Mouse (Mus musculus) limb, embryonic 10.5 days (tissue): Measurements from ENCODE around the gene Mcur1. TPM values are rescaled to one million over a fixed set of nuclear protein-coding genes. Genes with fewer than 3 reads are reported as not detected.

Source experiments
- DNase-seq: peaks from one replicate; pipeline ENCODE4 v3.0.0-alpha.2; 2017; ENCODE audit warnings: low spot score
- H3K27ac ChIP-seq: fragments of 300-500 bp; sonication (generic); 2 replicates; pipeline ENCODE4 v1.5.1; 2016; ENCODE audit warnings: mild to moderate bottlenecking
- H3K27me3 ChIP-seq: fragments of 300-500 bp; sonication (generic); 2 replicates; pipeline ENCODE4 v1.6.1; 2016; ENCODE audit warnings: low read depth, mild to moderate bottlenecking; ENCODE audit not compliant: poor library complexity, severe bottlenecking
- H3K36me3 ChIP-seq: fragments of 300-500 bp; sonication (generic); 2 replicates; pipeline ENCODE4 v1.6.1; 2016; ENCODE audit warnings: mild to moderate bottlenecking, moderate library complexity
- H3K4me1 ChIP-seq: fragments of 300-500 bp; sonication (generic); 2 replicates; pipeline ENCODE4 v1.6.1; 2016
- H3K4me3 ChIP-seq: fragments of 300-500 bp; sonication (generic); 2 replicates; pipeline ENCODE4 v1.5.1; 2016; ENCODE audit warnings: mild to moderate bottlenecking, moderate library complexity
- H3K9me3 ChIP-seq: fragments of 300-500 bp; sonication (generic); replicated peaks from 2 replicates; pipeline ENCODE4 v1.6.1; 2016; ENCODE audit warnings: mild to moderate bottlenecking
- WGBS: fragments of 180-500 bp; shearing (Covaris S2); methylation state at CpG from one replicate; pipeline ENCODE4 v1.1.7; 2016; 5-methylcytosine and 5-hydroxymethylcytosine counted together
- polyA plus RNA-seq: library from polyadenylated mRNA; unstranded; fragments of >200 nt; fragmentation: Nextera tagmentation; extraction: Ambion mirVana; gene quantifications from 2 replicates; pipeline ENCODE4 v1.2.1, GENCODE M21; 2016

Mcur1 gene
- polyA plus RNA-seq, 1 experiment from 2014 or later: 12.1 TPM

GRCm38 (mm10) chr13:43582961-43583360 lies 23.0 kb upstream of the Mcur1 start:
- Histone ChIP-seq H3K27me3 (no peaks in the 10 kb centered on the region), H3K4me3 (0 out of 2 replicates have a peak overlapping the region, but pooled peaks have one; percentile 15), H3K36me3 (no peaks in the 10 kb centered on the region), H3K27ac (peak overlapping the region; percentile 40; the same call in 1 of the 2 replicates), H3K9me3 (no peaks in the 10 kb centered on the region), H3K4me1 (peaks cover 17% of the 10 kb centered on the region)
- WGBS: 45% methylated on average over 16 of the region's 16 CpGs
- DNase-seq: no peak

GRCm38 (mm10) chr13:43580661-43581060 lies 20.7 kb upstream of the Mcur1 start:
- 94% methylated on average over 5 of the region's 5 CpGs for WGBS
- Histone ChIP-seq H3K9me3 (no peaks in the 10 kb centered on the region), H3K27me3 (no peaks in the 10 kb centered on the region), H3K4me1 (peaks cover 17% of the 10 kb centered on the region), H3K4me3 (no peak overlapping the region), H3K36me3 (no peaks in the 10 kb centered on the region), H3K27ac (no peak overlapping the region)
- DNase-seq: no peak

- Histone ChIP-seq H3K4me1 (peaks cover 17% of the 10 kb centered on the region), H3K4me3 (no peak overlapping the region), H3K27me3 (no peaks in the 10 kb centered on the region), H3K36me3 (no peaks in the 10 kb centered on the region), H3K9me3 (no peaks in the 10 kb centered on the region), H3K27ac (no peak overlapping the region)
- peak; percentile 72 for DNase-seq
- WGBS: 29% methylated on average over 18 of the region's 18 CpGs
These were observed 19.7 kb upstream of the Mcur1 start for GRCm38 (mm10) chr13:43579740-43580139.

GRCm38 (mm10) chr13:43577766-43578165 lies 17.8 kb upstream of the Mcur1 start:
- Histone ChIP-seq H3K27ac (no peak overlapping the region), H3K4me1 (peaks cover 8% of the 10 kb centered on the region), H3K4me3 (no peak overlapping the region), H3K9me3 (no peaks in the 10 kb centered on the region), H3K27me3 (no peaks in the 10 kb centered on the region), H3K36me3 (no peaks in the 10 kb centered on the region)
- WGBS: 90% methylated on average over 12 of the region's 12 CpGs
- no peak for DNase-seq

GRCm38 (mm10) chr13:43577254-43577653 lies 17.3 kb upstream of the Mcur1 start:
- Histone ChIP-seq H3K9me3 (no peaks in the 10 kb centered on the region), H3K36me3 (no peaks in the 10 kb centered on the region), H3K4me3 (no peak overlapping the region), H3K4me1 (peaks cover 7% of the 10 kb centered on the region; the same call in 1 of the 2 replicates), H3K27me3 (no peaks in the 10 kb centered on the region), H3K27ac (no peak overlapping the region)
- 62% methylated on average over 5 of the region's 5 CpGs for WGBS
- no peak for DNase-seq

GRCm38 (mm10) chr13:43575431-43575830 lies 15.4 kb upstream of the Mcur1 start:
- 94% methylated on average over 5 of the region's 5 CpGs for WGBS
- no peak overlapping the region for H3K4me3 ChIP-seq
- H3K27me3 ChIP-seq: no peaks in the 10 kb centered on the region
- peaks cover 7% of the 10 kb centered on the region; the same call in 1 of the 2 replicates for H3K4me1 ChIP-seq
- H3K27ac ChIP-seq: no peak overlapping the region
- 0 out of 2 replicates have a peak, but pooled peaks cover 5% of the 10 kb centered on the region for H3K9me3 ChIP-seq
- no peaks in the 10 kb centered on the region for H3K36me3 ChIP-seq
- DNase-seq: no peak

GRCm38 (mm10) chr13:43573979-43574378 lies 14.0 kb upstream of the Mcur1 start:
- no peak overlapping the region for H3K4me3 ChIP-seq
- 0 out of 2 replicates have a peak, but pooled peaks cover 5% of the 10 kb centered on the region for H3K9me3 ChIP-seq
- H3K27me3 ChIP-seq: no peaks in the 10 kb centered on the region
- no peak for DNase-seq
- WGBS: 81% methylated on average over 2 of the region's 2 CpGs
- H3K36me3 ChIP-seq: no peaks in the 10 kb centered on the region
- H3K27ac ChIP-seq: no peak overlapping the region
- no peaks in the 10 kb centered on the region for H3K4me1 ChIP-seq

GRCm38 (mm10) chr13:43567141-43567891 lies 7.3 kb upstream of the Mcur1 start:
- Histone ChIP-seq H3K4me1 (no peaks in the 10 kb centered on the region), H3K27ac (no peak overlapping the region), H3K4me3 (no peak overlapping the region), H3K36me3 (no peaks in the 10 kb centered on the region), H3K27me3 (no peaks in the 10 kb centered on the region), H3K9me3 (0 out of 2 replicates have a peak, but pooled peaks cover 5% of the 10 kb centered on the region)
- WGBS: 71% methylated on average over 25 of the region's 25 CpGs
- peak; percentile 45 for DNase-seq

GRCm38 (mm10) chr13:43566184-43566583 lies 6.2 kb upstream of the Mcur1 start:
- H3K4me1 ChIP-seq: peaks cover 6% of the 10 kb centered on the region
- H3K4me3 ChIP-seq: no peak overlapping the region
- no peak for DNase-seq
- 0 out of 2 replicates have a peak, but pooled peaks cover 4% of the 10 kb centered on the region for H3K9me3 ChIP-seq
- H3K36me3 ChIP-seq: no peaks in the 10 kb centered on the region
- no peak overlapping the region for H3K27ac ChIP-seq
- no peaks in the 10 kb centered on the region for H3K27me3 ChIP-seq
- WGBS: 94% methylated on average over 8 of the region's 8 CpGs

GRCm38 (mm10) chr13:43565346-43565745 lies 5.4 kb upstream of the Mcur1 start:
- Histone ChIP-seq H3K27ac (no peak overlapping the region), H3K4me1 (peaks cover 14% of the 10 kb centered on the region), H3K9me3 (no peaks in the 10 kb centered on the region), H3K4me3 (no peak overlapping the region), H3K36me3 (no peaks in the 10 kb centered on the region), H3K27me3 (no peaks in the 10 kb centered on the region)
- WGBS: 17% methylated on average over 9 of the region's 9 CpGs
- peak; percentile 91 for DNase-seq

GRCm38 (mm10) chr13:43564733-43565132 lies 4.7 kb upstream of the Mcur1 start:
- Histone ChIP-seq H3K36me3 (no peaks in the 10 kb centered on the region), H3K9me3 (no peaks in the 10 kb centered on the region), H3K4me1 (peaks cover 19% of the 10 kb centered on the region), H3K4me3 (no peak overlapping the region), H3K27me3 (no peaks in the 10 kb centered on the region), H3K27ac (no peak overlapping the region)
- no peak for DNase-seq
- 82% methylated on average over 5 of the region's 5 CpGs for WGBS

- Histone ChIP-seq H3K4me3 (no peak overlapping the region), H3K36me3 (no peaks in the 10 kb centered on the region), H3K27ac (no peak overlapping the region), H3K9me3 (no peaks in the 10 kb centered on the region), H3K4me1 (peaks cover 34% of the 10 kb centered on the region), H3K27me3 (peaks cover 6% of the 10 kb centered on the region; the same call in 1 of the 2 replicates)
- DNase-seq: no peak
- WGBS: 86% methylated on average over 5 of the region's 5 CpGs
These were observed 2.7 kb upstream of the Mcur1 start for GRCm38 (mm10) chr13:43562726-43563125.
